Mouse (Mus musculus): ENCODE data around the gene Aars2.

The Aars2 gene

GRCm38 (mm10) chr17:45542705-45543104, 36.1 kb downstream of the Aars2 start:
- DNase-seq (ENCODE audit: low read depth, low spot score) = no peak

- DNase-seq (ENCODE audit: low read depth, low spot score) = no peak
These were observed 36.5 kb downstream of the Aars2 start for GRCm38 (mm10) chr17:45543115-45543514.

GRCm38 (mm10) chr17:45544001-45544872, 37.6 kb downstream of the Aars2 start:
- no peak for DNase-seq (ENCODE audit: low read depth, low spot score)

GRCm38 (mm10) chr17:45544873-45545277, 38.2 kb downstream of the Aars2 start:
- DNase-seq (ENCODE audit: low read depth, low spot score) = no peak

GRCm38 (mm10) chr17:45545278-45545961, 38.8 kb downstream of the Aars2 start:
- DNase-seq (ENCODE audit: low read depth, low spot score) = no peak

- no peak for DNase-seq (ENCODE audit: low read depth, low spot score)
These were observed 40.3 kb downstream of the Aars2 start for GRCm38 (mm10) chr17:45546941-45547340.

GRCm38 (mm10) chr17:45547461-45548190, 41.0 kb downstream of the Aars2 start:
- no peak for DNase-seq (ENCODE audit: low read depth, low spot score)

GRCm38 (mm10) chr17:45548541-45549512, 42.2 kb downstream of the Aars2 start:
- no peak for DNase-seq (ENCODE audit: low read depth, low spot score)

- DNase-seq (ENCODE audit: low read depth, low spot score) = no peak
These were observed 43.1 kb downstream of the Aars2 start, which contains the start of gene Tmem151b for GRCm38 (mm10) chr17:45549617-45550181. Tmem151b (minus strand) TSS chr17:45549677.

GRCm38 (mm10) chr17:45550253-45550652, 43.6 kb downstream of the Aars2 start:
- no peak for DNase-seq (ENCODE audit: low read depth, low spot score)

GRCm38 (mm10) chr17:45551249-45551796, 44.7 kb downstream of the Aars2 start:
- no peak for DNase-seq (ENCODE audit: low read depth, low spot score)

- DNase-seq (ENCODE audit: low read depth, low spot score) = peak; percentile 63
These were observed 45.3 kb downstream of the Aars2 start for GRCm38 (mm10) chr17:45551816-45552451.

- DNase-seq (ENCODE audit: low read depth, low spot score) = no peak
These were observed 46.4 kb downstream of the Aars2 start for GRCm38 (mm10) chr17:45553065-45553464.

GRCm38 (mm10) chr17:45554420-45554819, 47.8 kb downstream of the Aars2 start:
- DNase-seq (ENCODE audit: low read depth, low spot score) = no peak

- peak; percentile 85 for DNase-seq (ENCODE audit: low read depth, low spot score)
These were observed 48.9 kb downstream of the Aars2 start, which contains the start of gene Nfkbie for GRCm38 (mm10) chr17:45555452-45556106. Nfkbie (plus strand) TSS chr17:45555703.

- DNase-seq (ENCODE audit: low read depth, low spot score) = no peak
These were observed 49.5 kb downstream of the Aars2 start for GRCm38 (mm10) chr17:45556107-45556489.

- DNase-seq (ENCODE audit: low read depth, low spot score) = no peak
These were observed 50.0 kb downstream of the Aars2 start for GRCm38 (mm10) chr17:45556514-45557245.

GRCm38 (mm10) chr17:45557246-45557824, 50.7 kb downstream of the Aars2 start:
- DNase-seq (ENCODE audit: low read depth, low spot score) = no peak

Measured in embryo, embryonic 11.5 days (tissue).